Mouse (Mus musculus) urinary bladder, postnatal 10 days (tissue): ENCODE measurements around the gene Nrg3.
"Not testable (repeated sequence)": the region's sequence is repeated elsewhere in the genome, so short reads cannot be mapped to it uniquely, and the experiment has no call there.

Experiments
- DNase-seq: peaks from one replicate; pipeline ENCODE4 v3.0.0; 2022; ENCODE audit warnings: low spot score

Gene Nrg3

DNA sequence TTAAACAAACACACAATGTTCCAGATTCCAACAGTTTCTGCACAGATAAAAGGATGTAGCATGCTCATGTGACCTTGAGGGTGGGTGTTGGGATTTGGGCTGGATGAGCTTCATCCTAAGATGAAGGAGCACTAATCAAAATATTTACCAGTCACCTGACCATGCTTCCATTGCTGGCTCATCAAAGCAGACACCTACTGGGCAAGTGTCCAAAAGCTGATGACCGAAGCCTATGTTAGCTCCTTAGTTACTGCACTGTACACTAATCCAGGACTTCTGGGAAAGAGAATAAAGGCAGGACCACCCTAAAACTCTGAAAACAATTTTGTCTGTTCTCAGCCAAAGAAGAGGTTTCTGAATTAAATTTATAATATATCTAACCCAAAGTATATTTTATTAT is 261.4 kb downstream of the Nrg3 start:
- no peak for DNase-seq

DNA sequence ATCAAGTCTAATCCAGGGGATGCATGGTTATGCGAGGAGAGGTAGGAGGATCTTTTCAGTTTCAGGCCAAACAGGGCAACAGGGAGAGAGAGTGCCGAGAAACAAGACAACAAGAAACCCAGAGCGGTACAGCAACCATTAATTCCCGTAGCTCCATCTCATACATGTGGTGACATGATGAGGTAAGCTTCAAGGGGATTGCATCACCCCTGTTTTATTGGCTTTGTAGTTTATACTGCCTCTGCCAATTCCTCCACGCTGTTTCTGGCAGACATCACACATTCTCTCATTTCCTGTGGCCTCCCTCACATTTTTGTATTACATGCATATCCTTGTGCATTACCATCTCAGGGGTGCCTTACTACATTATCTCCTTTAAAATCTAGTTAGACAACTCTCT is 280.9 kb downstream of the Nrg3 start:
- no peak for DNase-seq

DNA sequence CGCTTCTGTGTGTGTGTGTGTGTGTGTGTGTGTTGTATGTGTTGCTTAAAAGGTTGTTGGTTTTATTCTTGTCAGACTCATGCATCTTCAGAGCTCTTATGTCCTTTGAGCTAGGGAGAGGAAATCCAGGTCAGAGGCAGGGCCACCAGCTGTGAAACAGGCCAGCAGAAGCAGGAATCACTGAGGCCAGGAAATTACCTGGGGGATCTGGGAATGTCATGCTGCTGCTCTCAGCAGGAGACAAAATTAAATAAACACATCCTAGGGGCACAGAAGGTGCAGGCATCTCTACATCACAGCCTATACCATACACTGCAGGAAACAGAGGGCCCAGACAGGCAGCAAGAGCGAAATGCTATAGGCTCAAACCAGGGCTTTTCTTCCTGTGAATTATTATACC is 299.2 kb downstream of the Nrg3 start:
- DNase-seq, result no peak

DNA sequence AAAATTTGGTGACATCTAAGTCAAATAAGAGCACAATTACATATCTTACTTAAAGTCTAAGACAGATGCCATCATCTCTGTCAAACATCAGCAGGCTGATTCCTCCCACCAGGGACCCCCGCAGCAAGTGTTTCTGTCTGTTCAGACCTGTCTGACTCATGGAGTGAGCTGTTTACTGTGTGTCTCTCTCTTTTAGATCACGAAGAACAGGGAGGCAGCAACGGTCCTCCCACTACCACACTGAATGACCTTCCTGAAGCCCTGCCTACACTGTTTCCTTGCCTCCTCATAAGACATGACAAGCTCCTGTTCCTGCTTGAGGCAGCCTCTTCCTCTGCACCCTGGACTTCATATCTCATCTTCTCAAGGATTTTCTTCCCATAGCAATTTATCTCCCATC is 312.7 kb downstream of the Nrg3 start:
- DNase-seq, result no peak

DNA sequence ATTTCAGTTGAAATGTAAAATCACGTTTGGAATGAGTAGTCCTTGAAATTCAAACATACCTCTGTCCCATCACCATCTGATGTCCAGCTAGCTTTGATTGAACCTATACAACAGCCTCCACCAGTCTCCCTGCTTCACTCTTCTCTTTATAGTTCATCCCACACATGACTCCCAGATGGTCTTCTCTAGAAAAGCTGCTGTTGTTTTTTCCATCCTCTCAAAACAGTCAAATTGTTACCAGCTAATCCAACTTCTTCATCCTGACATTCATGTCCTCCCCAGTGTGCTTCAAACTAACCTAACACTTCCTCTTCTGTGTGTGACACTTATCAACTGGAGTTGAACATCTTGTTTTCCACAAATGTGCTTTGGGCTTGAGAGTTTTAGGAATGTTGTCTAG is 317.4 kb downstream of the Nrg3 start:
- no peak for DNase-seq

DNA sequence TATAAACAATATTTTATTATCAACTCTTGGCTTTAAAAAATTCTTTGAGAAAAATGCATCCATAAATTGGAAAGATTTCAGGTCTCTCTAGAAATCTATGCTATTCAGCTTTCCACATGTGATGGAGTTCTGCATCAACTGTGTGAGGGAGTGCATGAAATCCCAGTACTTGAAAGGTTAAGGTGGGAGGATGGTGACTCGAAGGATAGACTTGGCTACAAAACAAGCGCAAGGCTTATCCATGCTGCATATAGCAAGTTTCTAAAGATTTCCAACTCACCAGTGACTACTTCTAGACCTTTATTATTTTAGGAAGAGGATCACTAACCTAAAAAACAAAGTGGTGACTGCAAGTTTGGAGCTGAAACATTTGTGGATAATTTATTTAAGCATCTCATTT is 343.1 kb downstream of the Nrg3 start:
- no peak for DNase-seq

DNA sequence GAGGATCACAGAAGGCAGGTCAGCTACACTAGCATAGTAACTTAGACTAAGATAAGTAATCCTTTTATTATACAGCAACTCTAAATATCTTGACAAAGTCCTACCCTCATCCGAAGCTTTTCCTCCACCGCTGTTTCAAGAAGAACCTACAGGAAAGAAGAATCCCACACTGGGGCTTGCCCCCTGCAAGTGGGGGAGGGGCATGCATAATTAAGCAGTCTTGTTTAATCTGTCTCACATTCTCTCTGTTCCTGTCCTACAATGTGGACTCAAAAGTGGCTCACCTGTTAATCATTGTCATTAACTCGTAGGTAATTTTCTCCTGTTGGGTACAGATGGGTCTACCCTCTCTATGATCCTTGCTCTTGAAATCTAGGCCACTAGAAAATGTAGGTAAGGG is 354.9 kb downstream of the Nrg3 start:
- DNase-seq, result no peak

DNA sequence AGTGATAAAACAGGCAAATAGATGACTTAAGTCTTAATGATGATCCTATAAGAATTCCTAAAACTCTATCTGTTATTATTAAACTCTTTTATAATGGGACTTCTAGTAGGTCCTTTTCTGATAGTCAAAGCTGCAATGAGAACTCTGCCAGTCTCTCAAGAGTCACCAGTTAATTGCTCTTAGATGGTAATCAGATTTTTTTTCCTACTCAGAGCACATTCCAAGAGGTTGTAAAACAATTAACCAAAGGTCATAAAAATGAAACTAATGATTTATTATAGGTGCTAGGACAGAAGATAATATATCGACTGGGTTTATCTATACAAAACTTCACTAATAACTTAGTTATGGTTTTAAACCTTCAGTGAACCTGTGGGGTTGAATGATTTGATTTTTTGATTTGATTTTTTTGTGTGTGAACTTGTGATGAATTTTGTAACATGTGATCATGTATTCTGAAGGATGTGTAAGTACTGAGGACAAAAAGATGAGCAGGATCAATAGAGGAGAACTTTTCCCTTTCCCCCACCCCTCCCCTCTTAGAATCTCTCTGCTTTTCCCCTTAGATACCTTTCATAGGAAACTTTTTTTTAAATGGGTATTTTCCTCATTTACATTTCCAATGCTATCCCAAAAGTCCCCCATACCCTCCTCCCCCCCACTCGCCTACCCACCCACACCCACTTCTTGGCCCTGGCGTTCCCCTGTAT is 356.2 kb downstream of the Nrg3 start:
- not testable (repeated sequence) for DNase-seq

DNA sequence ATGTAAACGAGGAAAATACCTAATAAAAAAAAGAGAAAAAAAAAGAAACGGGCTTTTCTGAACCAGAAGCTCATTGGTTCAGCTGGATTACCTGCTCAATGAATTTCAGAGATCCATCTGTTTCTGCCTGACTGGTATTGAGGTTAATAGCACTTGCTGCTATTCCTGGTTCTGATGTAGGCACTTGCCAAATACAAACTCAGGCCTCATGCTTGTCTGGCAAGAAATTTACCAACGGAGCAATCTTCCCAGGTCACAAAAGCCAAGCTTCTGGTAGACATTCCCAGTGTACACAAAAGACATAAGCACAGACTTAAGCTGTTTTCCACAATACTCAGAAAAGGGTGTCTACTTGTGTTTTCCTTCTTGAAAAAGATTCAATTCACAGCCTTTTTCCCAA is 363.3 kb downstream of the Nrg3 start:
- DNase-seq, result no peak

DNA sequence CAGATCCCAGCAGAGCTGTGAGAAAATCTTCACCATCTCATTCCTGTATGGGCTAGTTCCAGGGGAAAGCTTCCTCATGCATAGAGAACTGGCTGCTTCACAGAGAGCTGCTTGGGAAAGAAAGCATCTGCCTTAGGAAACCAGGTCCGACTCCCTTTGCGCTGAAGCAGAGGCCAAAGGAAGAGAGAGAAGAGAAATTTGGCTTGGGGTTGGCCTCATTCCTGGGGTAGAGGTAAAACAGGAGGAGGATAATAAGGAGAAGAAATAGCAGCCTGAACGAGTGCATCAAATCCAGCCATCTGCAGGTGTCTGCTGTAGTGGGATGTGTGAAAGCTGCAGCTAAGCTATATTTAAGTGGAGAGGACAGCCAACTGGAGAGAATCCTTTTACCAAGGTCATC is 366.1 kb downstream of the Nrg3 start:
- DNase-seq, result no peak

DNA sequence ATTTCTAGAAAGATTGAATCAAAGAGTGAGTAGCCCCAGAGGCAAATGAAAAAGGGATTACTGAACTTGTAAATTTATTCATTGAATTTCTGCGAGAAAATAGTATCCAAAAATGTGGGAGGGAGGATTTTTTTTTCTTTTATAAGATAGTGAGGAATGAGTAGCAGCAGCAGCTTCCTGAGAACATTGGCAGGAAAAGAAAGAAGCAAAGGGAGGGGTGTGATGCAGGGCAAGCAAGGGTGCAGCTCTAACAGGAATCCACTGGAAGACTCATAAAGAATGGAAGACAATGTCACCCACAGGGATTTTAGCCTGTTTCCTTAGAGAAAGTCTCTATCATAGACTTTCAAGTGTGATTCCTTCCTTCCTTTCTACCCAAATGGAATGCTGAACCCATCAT is 377.7 kb downstream of the Nrg3 start:
- no peak for DNase-seq

DNA sequence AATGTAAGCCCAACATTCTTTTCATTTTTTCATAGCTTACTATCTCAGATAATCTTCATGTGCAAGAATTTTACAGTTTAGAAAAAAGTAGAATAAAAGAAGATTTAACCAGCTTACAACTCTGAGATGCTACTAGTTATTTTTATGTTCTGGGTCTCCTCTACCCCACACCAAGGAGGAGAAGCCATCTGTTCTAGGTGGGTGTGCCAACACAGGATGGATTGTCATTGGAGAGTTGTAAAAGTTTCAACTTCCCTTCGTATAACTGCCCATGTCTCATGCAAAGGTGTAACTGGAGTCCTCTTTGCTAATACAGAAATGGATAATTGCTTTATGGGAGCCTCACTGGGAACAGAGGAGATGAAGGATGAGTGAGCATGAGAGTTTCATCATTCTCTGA is 393.4 kb downstream of the Nrg3 start:
- no peak for DNase-seq

DNA sequence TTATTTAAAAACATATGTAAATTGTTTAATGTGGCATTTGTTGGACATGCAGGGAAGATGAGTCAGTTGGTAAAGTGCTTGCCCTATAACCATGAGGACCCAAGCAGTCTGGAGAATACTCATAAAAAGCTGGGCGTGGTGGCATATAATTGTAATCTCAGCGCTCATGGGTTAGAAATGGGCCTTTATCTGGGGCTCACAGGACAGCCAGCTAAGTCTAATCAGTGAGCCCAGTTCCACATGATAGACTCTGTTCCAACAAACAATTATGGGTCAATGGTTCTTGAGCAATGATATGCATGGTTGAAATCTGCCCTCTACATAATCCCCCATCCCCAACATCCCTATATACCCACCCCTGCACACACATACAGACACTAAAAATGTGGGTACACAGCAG is 421.3 kb downstream of the Nrg3 start:
- DNase-seq, result no peak

DNA sequence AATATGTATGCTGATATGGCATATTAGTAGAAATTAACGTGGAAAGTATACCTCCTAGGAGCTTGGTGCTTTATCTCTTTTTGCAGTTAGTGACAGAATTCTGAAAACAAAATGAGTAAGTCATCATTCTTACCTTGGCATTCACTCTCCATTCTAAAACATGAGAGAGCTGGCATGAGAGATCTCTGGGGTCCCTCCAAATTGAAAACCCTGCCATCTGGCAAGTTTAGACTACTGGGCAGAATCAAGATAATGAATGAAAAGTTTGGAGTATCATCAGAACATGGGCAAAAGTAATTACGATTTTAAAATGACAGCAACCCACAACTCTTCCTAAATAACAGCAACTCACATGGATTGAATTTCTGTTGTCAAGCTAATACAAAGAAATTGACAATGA is 423.9 kb downstream of the Nrg3 start:
- DNase-seq, result no peak

DNA sequence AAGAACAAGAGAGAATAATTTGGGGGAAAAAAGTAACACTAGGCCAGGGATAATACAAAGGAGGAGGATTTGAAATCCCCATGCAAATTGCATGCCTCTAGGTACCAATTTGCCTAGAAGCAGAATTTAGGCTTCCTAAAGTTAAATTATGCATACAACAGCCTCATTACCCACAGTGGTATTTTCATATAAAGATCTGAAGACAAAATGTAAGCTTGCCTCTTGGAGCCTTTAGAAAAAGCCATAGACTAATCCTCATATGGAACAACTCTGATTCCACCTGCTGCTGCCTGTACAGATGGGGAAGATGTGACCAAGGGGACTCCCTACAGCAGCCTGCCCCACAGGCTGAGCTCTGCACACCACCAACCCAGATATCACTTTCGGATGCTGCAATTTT is 428.6 kb downstream of the Nrg3 start:
- DNase-seq, result no peak

DNA sequence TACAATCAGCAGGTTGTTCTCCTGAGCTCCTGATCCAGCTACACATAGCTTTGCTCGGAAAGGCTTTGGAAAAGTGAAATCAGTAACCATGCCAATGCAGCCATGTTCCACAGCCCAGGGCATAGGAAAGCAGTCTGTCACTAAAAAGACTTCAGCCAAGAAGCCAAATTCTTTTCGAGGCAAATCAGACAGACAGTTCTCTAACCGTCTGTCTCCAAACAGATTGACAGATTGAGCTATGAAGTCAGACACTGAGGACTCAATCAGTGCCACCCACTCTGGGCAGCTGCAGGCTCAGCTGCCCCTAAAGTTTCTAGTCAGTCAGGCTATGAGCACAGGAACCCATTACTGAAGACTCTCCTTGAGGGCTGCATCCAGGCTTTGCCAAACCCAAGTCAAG is 429.1 kb downstream of the Nrg3 start:
- DNase-seq, result no peak

DNA sequence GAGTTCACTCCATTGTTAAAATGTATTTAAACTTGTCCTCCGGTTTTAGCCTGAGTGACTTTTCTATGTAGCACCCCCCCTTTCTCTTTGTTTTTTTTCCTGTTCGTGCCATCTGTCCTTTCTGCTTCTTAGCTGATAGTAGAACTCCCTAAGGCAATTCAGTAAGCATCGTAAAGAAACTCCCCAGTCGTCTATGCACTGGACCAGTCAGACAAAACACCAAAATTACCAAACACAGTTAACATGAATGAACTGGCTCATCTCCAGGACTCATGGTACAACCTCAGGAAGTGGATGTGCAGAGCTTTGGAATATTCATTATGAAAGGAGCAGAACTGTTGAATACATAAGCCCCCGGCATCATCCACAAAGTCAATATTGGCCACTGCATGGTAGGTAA is 429.5 kb downstream of the Nrg3 start:
- no peak for DNase-seq

DNA sequence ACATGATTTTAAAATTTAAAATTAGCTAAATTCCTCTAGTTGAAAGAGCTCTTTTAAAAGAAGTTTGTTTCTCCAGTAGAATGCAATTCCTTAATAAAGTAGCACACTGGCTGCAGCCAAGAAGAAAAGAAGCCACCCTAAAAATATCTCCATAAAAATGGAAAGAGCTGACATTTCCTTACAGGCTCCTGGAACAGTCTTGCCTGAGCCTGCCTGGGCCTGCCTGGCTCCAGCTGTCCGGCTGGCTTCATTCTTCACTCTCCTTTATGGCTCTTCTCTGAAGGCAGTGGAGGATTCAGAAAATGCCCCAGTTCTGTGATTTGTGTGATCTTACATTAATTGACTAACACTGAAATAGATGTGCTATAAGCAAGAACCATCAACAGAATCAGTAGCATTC is 433.8 kb downstream of the Nrg3 start:
- DNase-seq, result no peak

DNA sequence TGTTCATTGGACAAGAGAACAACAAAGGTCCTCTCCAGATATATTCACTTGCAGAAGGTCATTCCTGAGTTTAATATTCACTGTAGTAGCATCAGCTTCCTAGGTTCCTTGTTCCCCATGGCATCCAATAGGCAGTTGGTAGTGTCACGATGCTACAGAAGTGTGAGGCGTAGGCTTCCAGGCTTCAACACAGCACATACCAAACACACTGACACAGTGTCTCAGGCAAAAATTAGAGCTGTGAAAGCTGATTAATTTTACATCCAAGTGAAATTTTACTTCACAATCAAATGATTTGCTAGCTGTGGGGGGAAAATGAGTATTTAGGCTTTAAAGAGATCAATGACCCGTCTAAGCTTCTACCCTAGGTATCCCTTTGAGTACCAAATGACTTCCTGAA is 438.4 kb downstream of the Nrg3 start:
- DNase-seq, result no peak

DNA sequence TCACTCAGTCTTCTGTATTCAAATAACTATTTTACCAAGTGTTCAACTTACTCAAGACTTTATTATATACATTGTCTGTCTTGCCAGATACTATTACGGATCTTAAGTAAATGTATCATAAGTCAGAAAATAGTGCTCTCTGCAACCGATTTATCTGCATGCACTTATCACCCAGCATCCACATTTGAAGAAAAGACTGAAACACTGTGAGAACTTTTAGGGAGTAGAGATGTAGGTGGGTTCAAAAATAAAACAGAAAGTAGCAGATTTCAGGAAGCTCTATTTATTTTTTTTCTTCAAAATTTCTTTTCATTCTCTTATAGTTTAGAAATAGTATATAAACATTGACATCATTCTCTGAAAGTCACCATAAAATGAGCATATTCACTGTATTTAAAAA is 449.8 kb downstream of the Nrg3 start:
- DNase-seq, result no peak

DNA sequence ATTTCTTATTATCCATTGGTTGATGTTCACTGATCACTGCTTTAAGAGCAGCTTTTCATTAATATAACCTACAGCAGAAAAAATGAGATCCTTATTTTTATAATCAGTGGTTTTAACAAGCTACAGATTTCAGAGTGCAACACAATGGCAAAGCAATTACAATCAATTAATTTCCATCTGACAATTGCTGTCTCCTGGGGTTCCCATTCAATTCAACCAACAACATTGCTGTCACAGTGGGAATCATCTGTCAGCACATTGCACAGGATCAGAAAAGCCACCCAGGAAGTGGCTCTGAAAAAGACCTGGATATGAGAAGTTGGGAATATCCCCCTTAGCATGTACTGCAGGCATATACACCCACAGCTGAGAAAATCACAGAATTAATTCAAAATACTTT is 458.8 kb downstream of the Nrg3 start:
- DNase-seq, result no peak

DNA sequence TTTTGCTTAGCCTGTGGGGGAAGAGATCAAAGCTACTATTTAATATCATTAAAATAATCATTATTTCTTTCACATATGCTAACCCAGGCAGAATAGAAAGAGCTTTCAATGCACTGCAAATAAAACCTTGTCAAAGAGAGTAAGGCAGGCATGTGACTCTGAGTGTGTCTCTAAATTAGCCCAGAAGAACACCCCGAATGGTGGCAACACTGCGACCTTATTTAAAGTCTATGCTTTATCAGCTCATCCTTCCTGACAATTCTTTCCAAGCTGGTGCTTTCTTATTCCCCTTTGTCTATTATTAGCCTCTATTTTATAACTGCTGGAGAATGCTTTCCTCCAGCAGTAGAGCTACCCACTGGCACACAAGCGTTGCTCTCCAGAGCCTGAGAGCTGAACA is 475.0 kb downstream of the Nrg3 start:
- DNase-seq, result no peak

DNA sequence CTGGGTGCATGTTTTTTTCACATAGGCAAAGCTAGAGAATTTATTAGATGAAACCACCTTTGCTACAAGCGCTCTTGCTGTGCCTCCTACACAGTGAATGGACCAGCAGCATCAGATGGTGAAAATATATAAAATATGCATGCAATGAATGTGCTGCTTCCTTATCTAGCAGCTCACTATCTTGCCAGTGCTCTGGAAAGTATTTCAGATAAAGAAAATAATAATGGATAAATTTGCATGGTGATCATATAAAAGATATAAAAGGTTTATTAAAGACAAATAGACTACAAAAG is 480.4 kb downstream of the Nrg3 start:
- DNase-seq, result no peak

DNA sequence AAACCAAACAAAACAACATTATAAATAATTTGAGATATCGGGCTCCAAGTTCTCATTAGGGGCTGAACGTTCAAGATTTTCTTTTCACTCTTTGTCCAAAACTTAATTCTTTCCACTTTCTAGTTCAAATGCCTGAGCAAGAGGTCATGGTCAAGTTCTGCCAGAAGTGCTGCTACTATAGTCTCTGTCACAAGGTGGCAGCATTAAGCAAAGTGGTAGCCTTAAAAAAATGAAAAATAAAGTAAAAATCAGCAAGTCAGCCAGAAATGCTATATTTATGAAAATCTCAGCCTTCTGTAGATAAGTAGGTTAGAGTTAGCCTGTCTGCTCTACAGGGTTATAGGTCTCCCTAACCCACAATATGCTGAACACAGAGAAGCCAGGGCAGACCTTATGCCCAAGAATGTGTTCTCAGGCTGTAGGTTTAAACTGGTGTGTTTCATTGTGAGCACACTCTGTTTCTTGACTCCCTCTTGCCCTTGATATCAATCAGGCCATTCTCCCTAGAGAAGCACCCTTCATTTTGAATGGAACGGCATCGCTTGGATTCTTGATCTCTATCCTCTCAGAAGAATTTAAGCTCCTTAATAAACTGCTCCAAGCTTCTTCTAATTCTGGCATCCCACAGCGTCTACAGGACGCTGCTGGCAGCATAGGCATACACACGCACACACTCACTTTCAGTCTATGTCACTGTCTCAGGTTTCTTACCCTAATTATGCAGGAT is 480.9 kb downstream of the Nrg3 start:
- no peak for DNase-seq
